Mouse (Mus musculus): ENCODE results near the gene Wnk4.

Gene Wnk4

DNA sequence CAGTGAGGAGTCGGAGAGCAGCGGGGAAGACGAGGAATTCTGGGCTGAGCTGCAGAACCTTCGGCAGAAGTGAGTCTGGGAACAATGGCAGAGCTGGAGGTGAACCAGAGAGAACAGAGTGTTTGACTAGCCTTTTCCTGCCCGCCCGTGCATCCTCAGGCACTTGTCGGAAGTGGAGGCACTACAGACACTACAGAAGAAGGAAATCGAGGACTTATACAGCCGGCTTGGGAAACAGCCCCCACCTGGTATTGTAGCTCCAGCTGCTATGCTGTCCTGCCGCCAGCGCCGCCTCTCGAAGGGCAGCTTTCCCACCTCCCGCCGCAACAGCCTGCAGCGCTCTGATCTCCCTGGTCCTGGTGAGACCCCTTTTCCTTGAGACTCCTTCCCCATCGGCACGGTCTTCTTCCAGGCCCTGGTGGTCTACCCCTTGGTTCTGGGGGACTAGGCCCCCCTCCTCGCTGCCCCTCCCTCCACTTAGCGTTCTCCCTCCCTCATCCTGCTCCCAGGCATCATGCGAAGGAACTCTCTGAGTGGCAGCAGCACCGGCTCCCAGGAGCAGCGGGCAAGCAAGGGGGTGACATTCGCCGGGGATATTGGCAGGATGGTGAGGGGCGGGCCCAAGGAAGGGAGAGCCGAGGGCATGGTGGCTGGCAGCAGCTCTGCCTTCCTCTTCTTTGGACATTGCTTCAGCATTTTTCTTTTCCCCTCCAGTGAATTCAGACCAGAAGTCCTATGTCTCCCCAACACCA is 16.1 kb downstream of the Wnk4 start:
- peak; percentile 31 for DNase-seq (ENCODE audit: low read depth, low spot score)

DNA sequence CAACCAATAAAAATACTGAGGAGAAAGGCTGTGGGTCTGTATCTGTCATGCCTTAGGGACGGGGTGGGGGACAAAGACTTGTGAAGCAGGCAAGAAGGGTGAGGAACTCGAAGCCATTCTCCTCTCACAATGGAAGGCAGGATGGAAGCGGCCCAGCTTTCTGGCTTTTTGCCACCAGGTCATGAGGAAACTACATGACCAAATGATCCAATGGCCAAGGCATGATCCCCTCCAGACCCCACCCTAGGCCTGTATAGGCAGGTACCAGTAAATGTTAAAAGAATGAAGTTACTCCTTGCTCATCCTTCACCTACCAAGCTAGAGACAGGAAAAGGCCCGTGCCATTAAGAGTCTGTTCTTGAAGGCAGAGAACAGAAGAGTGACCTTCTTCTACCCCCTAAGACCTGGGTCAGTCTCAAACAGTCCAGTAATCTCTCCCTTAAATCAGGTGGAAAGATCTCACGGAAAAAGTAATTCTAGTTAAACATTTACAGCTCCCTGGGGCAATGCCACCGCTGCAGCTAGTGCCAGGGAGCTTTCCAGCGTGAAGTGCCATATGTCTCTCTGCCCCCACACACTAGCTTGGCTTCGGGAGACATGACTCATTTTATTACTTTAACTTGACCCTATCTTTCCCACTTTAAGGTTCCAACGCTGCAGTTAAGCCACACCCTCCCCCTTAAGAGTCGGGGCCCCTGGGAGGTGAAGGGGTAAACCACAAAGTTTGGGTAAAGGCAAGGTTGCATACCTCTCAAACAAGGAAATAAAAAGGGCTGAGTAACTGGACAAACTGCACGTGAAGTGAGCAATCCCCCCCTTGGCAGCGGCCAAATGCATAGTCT is 17.2 kb downstream of the Wnk4 start:
- DNase-seq (ENCODE audit: low read depth, low spot score) = no peak

DNA sequence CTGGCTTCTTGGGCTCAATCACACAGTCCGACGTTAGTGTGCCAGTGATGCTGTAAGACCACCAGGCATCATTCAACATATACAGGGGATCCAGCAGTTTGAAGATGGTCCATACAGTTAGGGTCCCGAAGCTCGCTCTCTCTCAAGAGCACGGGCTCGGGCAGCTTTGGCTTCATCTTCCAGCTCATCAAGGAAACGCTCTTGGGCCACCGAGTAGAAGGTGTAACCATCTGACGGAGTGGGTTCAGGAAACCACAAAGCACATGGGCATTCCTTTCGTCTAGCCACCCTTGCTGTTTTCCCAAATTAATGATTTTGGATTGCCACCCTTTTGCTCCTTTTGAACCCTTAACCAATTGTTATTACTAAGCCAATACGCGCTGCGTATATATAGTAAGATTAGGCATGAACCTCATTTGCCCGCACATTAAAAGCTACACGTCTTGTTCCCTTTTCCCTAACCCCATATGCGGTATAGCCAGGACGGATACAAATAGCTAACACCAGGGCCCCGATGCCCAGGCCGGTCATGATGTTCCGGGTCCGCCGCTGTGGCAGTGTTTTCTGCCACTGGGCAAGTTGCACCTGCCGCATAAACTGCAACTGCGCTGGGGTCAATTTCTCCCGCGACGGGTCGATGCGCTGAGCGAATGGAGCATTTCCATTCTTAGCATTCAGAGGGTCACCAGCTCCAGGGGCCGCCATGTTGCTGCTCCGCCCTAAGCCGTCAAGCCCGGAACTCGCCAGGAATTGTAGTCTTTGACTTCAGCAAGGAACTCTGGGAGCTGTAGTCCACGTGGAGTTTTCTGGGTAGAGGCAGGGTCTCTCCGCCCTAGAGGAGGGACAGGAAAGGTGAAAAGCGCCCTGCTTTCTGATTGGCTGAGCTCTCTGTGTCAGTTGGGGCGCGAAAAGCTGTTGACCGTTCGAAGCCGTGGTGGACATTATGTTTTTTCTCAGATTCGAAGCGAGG is 18.1 kb downstream of the Wnk4 start, which contains the start of the genes Cntd1 and Coa3:
Gene Cntd1 (plus strand): TSS at position 790 of the 970 bp plus-strand sequence.
Gene Coa3 (minus strand): TSS at position 892 of the 970 bp plus-strand sequence.
- DNase-seq (ENCODE audit: low read depth, low spot score) = peak; percentile 98

DNA sequence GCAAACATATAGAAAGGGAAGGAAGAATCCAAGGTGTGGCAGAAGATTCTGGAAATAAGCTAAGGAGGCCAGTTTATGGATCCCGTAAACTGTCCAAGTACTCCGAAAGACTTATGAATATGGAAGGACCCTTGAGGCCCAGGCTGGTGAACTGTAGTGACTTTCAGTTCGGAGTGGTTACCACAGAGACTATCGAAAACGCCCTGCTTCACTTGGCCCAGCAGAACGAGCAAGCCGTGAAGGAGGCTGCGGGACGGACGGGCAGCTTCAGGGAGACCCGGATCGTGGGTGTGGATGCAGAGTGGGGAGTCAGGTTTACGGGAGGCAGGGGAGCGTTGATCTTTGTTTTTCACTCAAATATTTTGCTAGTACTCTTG is 18.8 kb downstream of the Wnk4 start:
- DNase-seq (ENCODE audit: low read depth, low spot score) = no peak

DNA sequence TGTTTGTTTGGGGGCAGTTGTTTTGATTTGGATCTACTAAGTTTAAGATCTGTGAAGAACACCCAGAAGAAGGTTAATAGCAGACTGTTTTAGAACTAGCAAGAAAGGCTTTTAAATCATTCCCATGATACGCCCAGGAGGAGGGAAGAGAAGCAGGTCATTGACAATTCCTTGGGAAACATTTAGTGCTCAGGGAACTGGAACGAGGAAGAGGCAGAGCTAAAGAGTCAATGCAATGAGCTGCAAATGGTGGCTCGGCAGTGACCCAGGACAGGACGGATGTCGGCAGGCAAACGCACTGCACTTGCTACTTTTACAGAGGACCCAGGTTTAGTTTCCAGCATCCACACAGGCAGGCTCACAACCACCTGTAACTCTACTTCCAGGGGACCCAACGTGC is 20.5 kb downstream of the Wnk4 start:
- no peak for DNase-seq (ENCODE audit: low read depth, low spot score)

DNA sequence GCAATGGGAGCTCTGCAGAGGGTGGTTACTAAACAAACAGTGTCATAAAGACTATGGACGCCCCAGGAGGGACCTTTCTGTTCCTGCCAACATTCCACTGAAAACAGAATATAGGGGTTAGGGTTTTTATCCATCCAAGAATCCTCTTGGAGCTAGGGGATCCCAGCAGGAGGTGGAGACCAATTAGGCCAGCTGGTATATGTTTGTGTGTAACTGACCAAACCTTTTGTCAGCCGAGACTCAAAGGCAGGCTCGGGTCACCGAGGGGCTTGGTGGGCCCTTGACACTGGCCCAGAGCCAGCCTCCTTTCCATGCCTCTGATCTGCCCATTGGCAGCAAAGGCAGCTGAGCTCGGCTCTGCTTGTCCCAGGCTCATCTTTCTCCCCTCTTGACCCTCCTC is 22.5 kb downstream of the Wnk4 start:
- DNase-seq (ENCODE audit: low read depth, low spot score) = no peak

DNA sequence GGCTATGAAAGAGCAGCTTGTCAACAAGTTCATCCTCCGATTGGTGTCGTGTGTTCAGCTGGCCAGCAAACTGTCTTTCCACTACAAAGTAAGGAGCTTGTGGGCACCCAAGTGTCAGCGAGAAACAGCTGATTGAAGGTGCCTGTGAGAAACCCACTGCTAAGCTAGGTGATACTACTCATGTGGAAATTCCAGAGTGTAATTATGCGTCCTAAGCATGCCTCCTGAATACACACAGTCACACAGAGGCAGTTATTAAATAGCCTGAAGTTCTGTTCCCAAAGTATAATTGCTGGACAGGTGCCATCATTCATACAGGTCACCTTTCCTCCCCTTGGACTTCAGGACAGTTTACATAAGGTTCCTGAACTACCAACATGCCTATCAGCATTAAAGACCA is 23.4 kb downstream of the Wnk4 start:
- DNase-seq (ENCODE audit: low read depth, low spot score) = no peak

DNA sequence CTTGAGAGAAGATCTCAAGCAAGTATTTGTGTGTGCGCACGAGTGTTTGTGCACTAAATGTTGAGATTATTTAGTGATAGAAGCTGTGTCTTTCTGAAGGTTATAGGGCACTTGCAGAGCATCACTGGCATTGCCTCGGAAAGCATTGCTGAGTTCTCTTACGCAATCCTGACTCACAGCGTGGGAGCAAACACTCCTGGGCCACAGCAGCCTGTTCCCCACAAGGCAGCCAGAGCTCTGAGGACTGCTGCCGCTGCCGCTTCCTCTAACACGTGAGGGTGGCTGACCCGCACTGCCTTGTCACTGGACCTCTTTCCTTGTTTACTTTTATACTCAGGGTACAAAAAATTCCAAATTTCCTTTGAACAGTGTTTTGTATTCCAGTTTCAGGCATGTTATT is 26.9 kb downstream of the Wnk4 start:
- no peak for DNase-seq (ENCODE audit: low read depth, low spot score)

DNA sequence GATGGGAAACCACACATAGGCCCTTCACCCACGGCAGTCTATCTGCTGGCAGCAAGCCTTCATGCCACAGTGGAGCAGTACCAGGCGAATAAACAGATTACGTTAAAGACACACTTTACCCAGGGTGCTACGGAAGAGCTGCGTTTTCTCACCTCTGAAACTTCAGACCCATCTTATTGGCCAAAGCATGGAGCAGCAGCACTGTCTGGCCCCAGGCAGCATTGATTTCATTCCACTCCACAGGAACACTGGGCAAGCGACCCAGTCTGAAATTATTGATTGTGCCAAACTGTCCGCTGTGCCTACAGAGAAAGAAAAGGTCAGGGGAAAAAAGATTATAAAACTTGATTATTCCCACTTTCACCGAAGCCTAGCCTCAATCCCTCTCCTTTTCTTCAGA is 30.9 kb downstream of the Wnk4 start:
- no peak for DNase-seq (ENCODE audit: low read depth, low spot score)

DNA sequence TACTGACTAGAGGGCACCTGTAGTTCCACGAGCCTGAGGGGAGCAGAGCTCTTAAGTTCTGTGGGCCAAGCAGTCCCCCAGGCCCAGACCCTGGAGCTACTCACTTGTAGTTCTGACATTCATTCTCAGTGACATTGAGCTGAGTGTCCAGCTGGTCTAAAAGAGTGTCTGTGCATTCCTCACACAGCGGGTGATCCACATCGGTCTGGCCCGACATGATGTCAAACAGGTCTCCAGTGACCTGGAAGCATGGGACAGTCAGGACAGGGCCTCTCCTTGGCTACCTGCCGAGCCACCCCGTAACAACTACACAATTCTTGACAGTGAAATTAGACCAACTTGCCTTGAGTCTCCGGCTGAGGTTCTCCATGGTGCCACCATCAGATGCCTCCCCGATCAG is 34.8 kb downstream of the Wnk4 start:
- DNase-seq (ENCODE audit: low read depth, low spot score) = peak; percentile 36

DNA sequence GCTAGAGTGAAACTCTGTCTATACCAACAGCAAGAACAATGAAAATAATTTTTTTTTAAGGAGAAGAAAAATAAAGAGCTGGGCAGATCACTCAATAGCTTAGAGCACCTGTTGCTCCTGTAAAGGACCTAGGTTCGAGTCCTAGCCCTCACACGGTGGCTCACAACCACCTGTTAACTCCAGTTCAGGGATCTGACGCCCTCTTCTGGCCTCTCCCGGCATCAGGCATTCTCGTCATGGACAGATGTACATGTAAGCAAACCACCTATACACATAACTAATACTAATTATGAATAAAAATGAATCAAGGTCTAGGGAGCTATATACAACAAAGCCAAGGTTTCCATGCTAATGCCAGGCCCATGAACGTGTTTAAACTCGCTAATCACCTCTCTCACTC is 40.5 kb downstream of the Wnk4 start:
- peak; percentile 46 for DNase-seq (ENCODE audit: low read depth, low spot score)

DNA sequence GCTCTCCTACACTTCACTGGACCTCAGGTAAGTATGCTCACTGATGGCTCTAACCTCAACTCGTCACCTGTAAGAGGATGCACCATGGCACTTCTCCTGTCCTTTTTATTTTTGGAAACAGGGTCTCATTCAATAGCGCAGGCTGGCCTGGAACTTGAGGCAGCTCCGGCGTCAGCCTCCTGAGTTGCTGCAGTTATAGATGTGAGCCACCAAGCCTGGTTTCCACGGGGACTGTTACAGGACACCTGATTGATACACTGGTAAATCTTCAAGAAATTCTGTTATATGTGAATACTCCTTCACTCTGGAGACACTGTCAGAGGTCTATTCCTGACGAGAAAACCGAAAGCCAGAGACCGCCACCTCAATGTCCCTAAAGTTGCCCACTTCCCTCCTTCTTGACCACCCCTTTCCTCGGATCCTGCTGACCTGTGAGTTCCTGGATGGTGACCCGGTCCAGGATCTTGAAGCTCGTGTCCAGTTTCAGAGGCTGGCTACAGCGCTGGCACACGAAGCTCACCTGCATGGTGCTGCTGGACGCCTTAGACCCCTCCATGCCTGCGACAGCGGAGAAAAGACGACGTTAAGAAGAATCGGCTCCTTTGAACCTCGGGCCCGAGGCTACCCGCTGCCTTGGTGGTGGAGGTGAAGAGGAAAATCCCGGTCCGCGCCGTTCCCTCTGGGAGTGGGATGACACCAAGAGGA is 41.1 kb downstream of the Wnk4 start:
- no peak for DNase-seq (ENCODE audit: low read depth, low spot score)

DNA sequence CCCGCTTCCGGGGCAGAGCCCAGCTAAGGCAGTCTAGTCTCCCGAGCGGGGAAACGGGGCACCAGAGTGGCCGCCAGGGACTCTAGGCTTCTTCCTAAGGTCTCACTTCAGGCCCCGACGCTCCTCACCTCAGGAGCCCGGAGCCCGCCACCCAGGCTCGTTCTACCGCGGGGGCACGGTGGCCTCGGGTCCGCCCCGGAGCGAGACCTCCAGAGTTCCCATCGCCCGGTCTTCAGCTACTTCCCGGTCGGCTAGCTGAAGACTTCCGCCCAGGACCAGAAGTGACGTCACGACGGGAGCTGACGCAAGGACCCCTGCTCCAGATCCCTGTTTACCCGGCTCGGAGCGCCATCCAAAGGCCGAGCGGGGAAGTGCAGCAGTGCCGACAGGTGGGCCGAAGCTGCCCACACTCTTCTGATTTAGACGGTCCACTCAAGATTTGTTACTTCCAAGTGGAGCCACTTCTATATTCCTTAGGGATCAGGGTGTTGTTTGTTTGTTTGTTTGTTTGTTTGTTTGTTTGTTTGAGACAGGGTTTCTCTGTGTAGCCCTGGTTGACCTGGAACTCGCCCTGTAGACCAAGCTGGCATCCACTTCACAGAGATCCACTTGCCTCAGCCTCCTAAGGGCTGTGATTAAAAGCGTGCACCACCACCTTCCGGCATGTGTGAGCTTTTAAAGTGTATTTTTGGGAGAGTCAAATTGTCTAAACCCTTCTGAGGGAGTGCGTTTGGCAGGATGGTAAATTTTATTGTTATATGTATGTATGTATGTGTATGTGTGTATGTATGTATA is 41.8 kb downstream of the Wnk4 start, which contains the start of gene Becn1:
Gene Becn1 (minus strand): TSS at position 283 of the 795 bp plus-strand sequence.
- peak; percentile 96 for DNase-seq (ENCODE audit: low read depth, low spot score)

DNA sequence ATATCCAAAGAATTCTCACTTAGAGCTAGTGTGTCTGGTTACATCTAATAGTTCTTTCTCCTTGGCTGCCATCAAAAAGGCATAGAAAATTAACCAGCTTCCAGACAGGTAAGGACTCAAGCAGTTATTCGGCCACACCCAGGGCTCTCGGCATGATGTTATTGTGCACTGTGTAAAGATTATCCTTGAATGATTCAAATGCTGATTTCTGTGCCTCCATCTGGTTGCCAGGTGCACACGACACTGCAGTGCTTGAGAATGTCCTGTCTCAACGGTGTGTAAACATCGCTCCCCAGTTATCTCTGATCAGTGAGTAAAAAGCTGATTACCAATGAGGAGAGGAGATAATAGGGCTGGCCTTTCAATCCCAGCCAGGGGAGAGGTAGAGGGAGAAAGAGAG is 47.4 kb downstream of the Wnk4 start:
- DNase-seq (ENCODE audit: low read depth, low spot score) = peak; percentile 91

DNA sequence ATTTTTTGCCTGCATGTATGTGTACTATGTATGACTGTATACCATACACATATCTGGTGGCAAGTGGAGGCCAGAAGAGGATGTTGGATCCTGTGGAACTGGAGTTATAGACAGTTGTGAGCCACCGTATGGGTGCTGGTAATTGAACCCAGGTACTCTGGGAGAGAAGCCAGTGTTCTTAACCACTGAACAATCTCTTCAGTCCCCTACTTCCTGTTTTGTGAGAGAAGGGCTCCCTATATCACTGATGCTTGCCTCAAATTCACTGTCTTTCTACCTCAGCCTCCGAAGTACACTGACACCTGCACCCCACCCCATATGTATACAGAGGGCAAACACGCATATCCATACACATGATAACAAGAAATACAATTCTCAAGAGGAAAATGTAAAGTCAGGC is 50.7 kb downstream of the Wnk4 start:
- no peak for DNase-seq (ENCODE audit: low read depth, low spot score)

DNA sequence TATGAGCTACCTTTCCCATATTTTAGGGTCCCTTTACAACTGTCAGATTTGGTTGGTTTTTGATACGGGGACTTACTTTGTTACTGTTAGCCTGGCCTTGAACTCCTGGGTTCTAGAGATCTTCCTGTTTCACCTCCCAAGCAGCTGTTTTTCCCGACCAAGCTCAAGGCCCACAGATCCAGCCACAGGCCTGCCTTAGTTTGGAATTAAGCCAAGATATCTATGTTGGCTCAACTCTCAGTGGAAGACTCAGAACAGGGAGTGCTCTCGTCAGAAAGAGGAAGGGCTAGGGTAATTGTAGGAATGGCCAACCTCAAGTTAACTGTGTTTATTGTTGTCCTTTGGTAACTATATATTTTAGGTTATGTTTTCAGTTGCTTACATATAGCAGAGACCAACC is 51.8 kb downstream of the Wnk4 start:
- no peak for DNase-seq (ENCODE audit: low read depth, low spot score)

DNA sequence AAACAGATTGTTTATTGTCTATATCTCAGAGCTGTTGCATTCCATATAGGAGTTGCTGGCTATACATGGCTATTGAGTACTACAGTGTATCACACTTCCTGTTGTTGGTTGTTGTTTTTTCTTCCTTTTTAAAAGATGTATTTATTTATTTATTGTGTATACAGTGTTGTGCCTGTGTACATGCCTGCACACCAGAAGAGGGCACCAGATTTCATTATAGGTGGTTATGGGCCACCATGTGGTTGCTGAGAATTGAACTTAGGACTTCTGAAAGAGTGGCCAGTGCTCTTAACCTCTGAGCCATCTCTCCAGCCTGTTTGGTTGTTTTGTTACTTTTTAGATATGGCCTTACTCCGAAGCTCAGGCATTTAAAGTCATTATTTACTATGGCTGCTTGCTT is 54.2 kb downstream of the Wnk4 start:
- no peak for DNase-seq (ENCODE audit: low read depth, low spot score)

DNA sequence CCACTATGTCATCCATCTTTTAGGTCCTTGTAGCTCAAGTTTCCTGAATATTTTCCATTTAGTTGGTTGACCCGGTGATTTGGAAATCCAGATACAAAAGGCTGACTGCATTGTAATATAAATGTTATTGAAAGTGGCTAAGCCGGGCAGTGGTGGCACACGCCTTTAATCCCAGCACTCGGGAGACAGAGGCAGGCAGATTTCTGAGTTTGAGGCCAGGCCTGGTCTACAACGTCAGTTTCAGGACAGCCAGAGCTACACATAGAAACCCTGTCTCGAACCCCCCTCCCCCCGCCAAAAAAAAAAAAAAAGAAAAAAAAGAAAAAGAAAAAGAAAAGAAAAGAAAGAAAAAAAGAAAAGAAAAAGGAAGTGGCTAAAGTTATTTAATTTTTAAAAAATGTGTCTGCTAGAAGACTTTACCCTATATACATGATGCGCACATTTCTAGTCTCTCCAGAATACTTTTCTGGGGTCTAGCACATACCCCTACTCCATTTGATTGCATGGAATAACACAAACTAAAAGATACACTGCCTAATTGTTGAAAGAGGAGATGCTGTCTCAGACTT is 54.8 kb downstream of the Wnk4 start:
- no peak for DNase-seq (ENCODE audit: low read depth, low spot score)

DNA sequence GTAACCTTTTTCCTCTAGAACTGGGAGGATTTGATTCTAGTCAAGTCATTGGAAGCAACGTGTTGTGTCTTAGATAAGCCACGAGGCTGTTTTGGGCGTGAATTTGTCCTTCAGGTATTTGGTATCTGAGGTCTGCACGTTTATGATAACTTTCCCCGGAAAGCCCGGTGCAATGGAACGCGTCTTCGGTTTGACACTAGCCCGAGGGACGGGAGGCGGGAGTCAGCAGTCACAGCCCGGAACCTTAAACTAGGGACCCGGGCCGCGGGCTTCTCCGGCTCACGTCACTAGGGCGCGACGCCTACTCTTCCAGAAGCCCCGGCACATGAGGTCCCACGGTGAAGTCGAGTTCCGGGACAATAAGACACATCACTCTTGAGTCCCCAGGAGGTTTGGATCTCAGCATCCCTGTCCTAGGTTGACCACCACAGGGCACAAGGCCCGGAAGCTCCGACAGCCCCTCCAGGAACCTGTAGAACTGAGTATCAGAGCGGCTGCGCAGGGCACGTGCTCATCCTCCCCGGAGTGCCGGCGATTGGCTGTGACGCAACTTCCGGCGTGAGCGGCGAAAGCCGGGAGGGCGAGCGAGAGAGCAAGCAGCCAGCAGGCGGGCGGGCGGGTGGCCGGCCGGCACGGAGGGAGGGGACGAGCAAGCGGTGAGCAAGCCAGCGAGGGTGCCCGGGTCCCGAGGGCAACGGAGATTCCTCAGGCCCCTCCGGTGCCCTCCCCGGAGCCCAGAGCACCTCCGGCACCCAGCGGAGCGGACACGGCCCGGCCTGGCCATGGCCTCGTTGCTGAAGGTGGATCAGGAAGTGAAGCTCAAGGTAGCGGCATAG is 55.5 kb downstream of the Wnk4 start, which contains the start of gene Psme3:
Gene Psme3 (plus strand): TSS at position 549 of the 836 bp plus-strand sequence.
- peak; percentile 95 for DNase-seq (ENCODE audit: low read depth, low spot score)

Data from R1 (cell line).